Mouse (Mus musculus): ENCODE results near the gene Cd276. TPM values are rescaled to one million over a fixed set of nuclear protein-coding genes. Genes with fewer than 3 reads are reported as not detected.

Gene Cd276
- polyA plus RNA-seq, 1 experiment from 2014 or later, result 55.0 TPM

DNA sequence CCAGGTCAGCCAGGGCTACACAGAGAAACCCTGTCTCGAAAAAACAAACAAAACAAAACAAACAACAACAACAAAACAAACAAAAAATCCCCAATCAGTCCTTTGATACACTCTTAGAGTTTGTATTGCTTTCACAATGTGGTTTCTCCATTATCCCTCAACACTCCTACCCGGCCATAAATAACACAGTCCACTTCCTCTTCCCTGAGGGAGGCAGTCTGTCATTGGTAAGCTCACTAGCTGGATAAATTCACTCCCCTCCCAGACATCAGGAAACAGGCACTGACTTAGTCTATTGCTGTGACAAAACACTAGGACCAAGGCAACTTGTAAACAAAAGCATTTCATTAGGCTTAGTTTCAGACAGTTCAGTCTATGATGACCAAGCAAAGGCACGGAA is 5.0 kb upstream of the Cd276 start:
- H3K4me2 ChIP-seq, result no peak overlapping the region
- peak; percentile 23 for DNase-seq
- peaks cover 10% of the 10 kb centered on the region; the same call in 1 of the 2 replicates for H3K4me1 ChIP-seq (ENCODE audit: insufficient read depth)
- 67% methylated on average over 3 of the region's 3 CpGs for WGBS
- no peak for TF ChIP-seq CTCF (IDR thresholded peaks at IDR 0.05; ENCODE audit: low read depth)
- H3K4me3 ChIP-seq (ENCODE audit: low read depth, low read length), result no peak overlapping the region
- no peaks in the 10 kb centered on the region for H3K27me3 ChIP-seq (ENCODE audit: insufficient read depth, low read length)
- H3K9ac ChIP-seq, result no peak overlapping the region
- ATAC-seq (ENCODE audit: insufficient read depth), result no peak
- no peak overlapping the region for H3K27ac ChIP-seq (ENCODE audit: low read depth)
- no peaks in the 10 kb centered on the region for H3K9me3 ChIP-seq (ENCODE audit: low read depth, low read length)
- no peaks in the 10 kb centered on the region for H3K36me3 ChIP-seq (ENCODE audit: insufficient read depth)

- Histone ChIP-seq H3K4me3 (ENCODE audit: low read depth, low read length) (no peak overlapping the region), H3K9ac (no peak overlapping the region), H3K27me3 (ENCODE audit: insufficient read depth, low read length) (no peaks in the 10 kb centered on the region), H3K36me3 (ENCODE audit: insufficient read depth) (no peaks in the 10 kb centered on the region), H3K9me3 (ENCODE audit: low read depth, low read length) (no peaks in the 10 kb centered on the region), H3K4me2 (no peak overlapping the region), H3K27ac (ENCODE audit: low read depth) (peak overlapping the region; percentile 20; the same call in 1 of the 2 replicates), H3K4me1 (ENCODE audit: insufficient read depth) (peaks cover 10% of the 10 kb centered on the region)
- WGBS, result 62% methylated on average over 3 of the region's 3 CpGs
- ATAC-seq (ENCODE audit: insufficient read depth) (no peak), DNase-seq (no peak)
- TF ChIP-seq CTCF (IDR thresholded peaks at IDR 0.05; ENCODE audit: low read depth), result no peak
Measured at GRCm38 (mm10) chr9:58557457-58558455, 2.5 kb upstream of the Cd276 start.

GRCm38 (mm10) chr9:58556627-58557026 is 1.4 kb upstream of the Cd276 start:
- Histone ChIP-seq H3K4me1 (ENCODE audit: insufficient read depth) (peaks cover 10% of the 10 kb centered on the region), H3K4me2 (no peak overlapping the region), H3K9me3 (ENCODE audit: low read depth, low read length) (no peaks in the 10 kb centered on the region), H3K36me3 (ENCODE audit: insufficient read depth) (no peaks in the 10 kb centered on the region), H3K27ac (ENCODE audit: low read depth) (peak overlapping the region; percentile 46; the same call in 1 of the 2 replicates), H3K9ac (no peak overlapping the region), H3K4me3 (ENCODE audit: low read depth, low read length) (no peak overlapping the region), H3K27me3 (ENCODE audit: insufficient read depth, low read length) (no peaks in the 10 kb centered on the region)
- DNase-seq (peak; percentile 29), ATAC-seq (ENCODE audit: insufficient read depth) (no peak)
- WGBS, result 52% methylated on average over 7 of the region's 7 CpGs
- TF ChIP-seq CTCF (IDR thresholded peaks at IDR 0.05; ENCODE audit: low read depth), result no peak

DNA sequence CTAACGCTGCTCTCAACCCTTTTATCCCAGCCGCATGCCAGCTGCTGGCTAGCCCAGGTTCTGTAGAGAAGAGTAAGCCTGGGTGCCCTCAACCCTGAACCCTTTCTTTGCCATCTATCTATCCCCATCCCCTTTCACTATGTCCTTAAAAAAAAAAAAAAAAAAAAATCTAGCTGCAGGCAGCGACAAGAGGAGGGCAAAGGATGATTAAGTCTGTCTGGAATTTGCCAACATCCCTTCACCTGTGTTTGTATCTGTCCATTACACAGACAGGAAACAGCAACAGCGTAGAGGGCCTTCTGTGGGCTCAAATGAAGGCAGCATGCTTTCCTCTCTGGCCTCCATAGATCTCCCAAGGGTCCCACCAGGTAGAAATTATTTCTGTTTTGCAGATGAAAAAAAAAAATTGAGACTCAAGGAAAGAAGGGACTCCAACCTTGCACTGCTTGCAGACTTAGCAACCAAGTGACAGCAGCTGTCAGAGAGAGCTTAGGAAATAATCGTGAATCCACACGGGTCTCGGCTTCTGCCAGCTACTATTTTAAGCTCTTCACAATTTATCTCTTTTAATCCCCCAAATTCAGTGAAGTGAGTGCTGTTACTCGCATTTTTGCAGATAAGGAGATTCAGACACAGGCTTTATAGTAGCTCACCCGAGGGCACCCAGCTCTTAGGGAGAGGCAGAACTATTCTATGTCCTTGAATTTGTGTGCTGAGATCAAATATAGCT is 613 bp upstream of the Cd276 start:
- DNase-seq, result no peak
- Histone ChIP-seq H3K4me1 (ENCODE audit: insufficient read depth) (peaks cover 10% of the 10 kb centered on the region), H3K27me3 (ENCODE audit: insufficient read depth, low read length) (no peaks in the 10 kb centered on the region), H3K4me2 (peak overlapping the region; percentile 86), H3K27ac (ENCODE audit: low read depth) (peak overlapping the region; percentile 96), H3K36me3 (ENCODE audit: insufficient read depth) (no peaks in the 10 kb centered on the region), H3K4me3 (ENCODE audit: low read depth, low read length) (peak overlapping the region; percentile 82), H3K9me3 (ENCODE audit: low read depth, low read length) (no peaks in the 10 kb centered on the region), H3K9ac (peak overlapping the region; percentile 95)
- no peak for ATAC-seq (ENCODE audit: insufficient read depth)
- WGBS, result 10% methylated on average over 9 of the region's 9 CpGs
- TF ChIP-seq CTCF (IDR thresholded peaks at IDR 0.05; ENCODE audit: low read depth), result no peak

DNA sequence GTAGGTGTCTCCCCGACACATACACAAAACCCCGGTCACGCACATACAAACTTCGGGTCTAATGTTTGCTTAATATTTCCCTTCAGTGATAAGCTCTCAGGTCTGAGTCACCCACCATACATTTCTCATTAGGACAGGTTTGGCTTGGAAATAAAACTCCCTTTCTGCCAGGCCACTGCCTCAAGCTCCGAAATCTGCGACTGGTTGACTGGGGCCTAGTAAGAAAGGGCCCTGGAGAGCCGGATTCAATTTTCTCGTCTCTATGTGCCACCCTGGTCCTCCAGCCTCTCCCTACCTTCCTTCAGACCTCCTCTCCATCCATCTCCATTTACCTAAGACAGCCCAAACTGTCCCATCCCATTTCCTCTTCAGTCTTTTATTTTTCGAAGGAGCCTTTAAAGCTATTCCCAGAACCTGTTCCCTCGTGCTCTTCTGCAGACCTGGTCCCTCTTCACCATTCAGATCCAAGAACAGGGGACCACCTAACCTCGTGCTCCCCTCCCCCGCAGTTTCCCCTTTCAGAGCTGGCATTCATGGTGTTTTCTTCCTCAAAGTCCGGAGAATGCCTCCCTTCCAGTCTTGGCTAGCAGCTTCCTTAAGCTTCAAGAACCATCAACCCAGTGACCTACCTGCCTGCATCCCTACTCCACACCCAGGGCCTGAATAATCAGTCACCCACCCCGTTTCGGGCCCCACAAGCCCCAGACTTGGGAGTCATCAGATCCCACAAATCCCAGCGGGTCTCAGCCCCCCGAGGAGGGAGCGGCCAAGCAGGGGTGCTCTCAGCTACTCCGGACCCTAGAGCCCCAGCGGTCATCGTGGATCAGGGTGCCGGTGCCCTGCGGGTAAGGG is 955 bp downstream of the Cd276 start:
- TF ChIP-seq CTCF (IDR thresholded peaks at IDR 0.05; ENCODE audit: low read depth), result no peak
- no peaks in the 10 kb centered on the region for H3K27me3 ChIP-seq (ENCODE audit: insufficient read depth, low read length)
- WGBS, result 6% methylated on average over 23 of the region's 23 CpGs
- H3K4me2 ChIP-seq, result peak overlapping the region; percentile 86
- DNase-seq (peak; percentile 37), ATAC-seq (ENCODE audit: insufficient read depth) (no peak; the same call in 1 of the 2 replicates)
- peaks cover 10% of the 10 kb centered on the region for H3K4me1 ChIP-seq (ENCODE audit: insufficient read depth)
- H3K9me3 ChIP-seq (ENCODE audit: low read depth, low read length), result no peaks in the 10 kb centered on the region
- H3K36me3 ChIP-seq (ENCODE audit: insufficient read depth), result no peaks in the 10 kb centered on the region
- peak overlapping the region; percentile 95 for H3K9ac ChIP-seq
- H3K4me3 ChIP-seq (ENCODE audit: low read depth, low read length), result peak overlapping the region; percentile 82
- H3K27ac ChIP-seq (ENCODE audit: low read depth), result peak overlapping the region; percentile 96

DNA sequence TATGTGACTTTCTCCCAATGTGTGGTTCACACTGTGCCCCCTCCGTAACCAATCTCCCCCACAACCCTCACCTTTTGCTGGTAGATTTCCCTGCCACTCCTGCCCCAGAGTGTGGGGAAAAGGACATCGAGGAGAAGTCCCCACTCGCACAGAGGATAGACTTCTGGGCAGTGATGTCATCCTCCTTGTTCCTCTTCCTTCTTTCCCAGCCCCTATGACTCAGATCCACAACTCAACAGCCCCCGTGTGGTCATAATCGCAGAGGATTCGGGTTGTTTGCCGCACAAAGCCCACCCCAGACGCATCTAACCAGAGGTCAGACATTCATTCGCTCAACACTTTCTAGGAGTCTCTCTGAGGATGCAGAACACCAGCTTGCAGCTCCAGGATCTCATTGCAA is 3.2 kb downstream of the Cd276 start:
- ATAC-seq (ENCODE audit: insufficient read depth), result no peak
- 64% methylated on average over 9 of the region's 9 CpGs for WGBS

More for the DNA sequence above, 3.2 kb downstream of the Cd276 start:
- no peak overlapping the region for H3K27ac ChIP-seq (ENCODE audit: low read depth)
- no peak overlapping the region for H3K4me3 ChIP-seq (ENCODE audit: low read depth, low read length)
- no peak overlapping the region for H3K4me2 ChIP-seq
- H3K9ac ChIP-seq, result no peak overlapping the region
- H3K9me3 ChIP-seq (ENCODE audit: low read depth, low read length), result no peaks in the 10 kb centered on the region
- no peaks in the 10 kb centered on the region for H3K27me3 ChIP-seq (ENCODE audit: insufficient read depth, low read length)
- 0 out of 2 replicates have a peak, but pooled peaks have one; percentile 12 for TF ChIP-seq CTCF (IDR thresholded peaks at IDR 0.05; ENCODE audit: low read depth)
- H3K36me3 ChIP-seq (ENCODE audit: insufficient read depth), result no peaks in the 10 kb centered on the region
- peaks cover 5% of the 10 kb centered on the region for H3K4me1 ChIP-seq (ENCODE audit: insufficient read depth)
- no peak for DNase-seq
